Mouse (Mus musculus): ENCODE data around the gene Zfp646. TPM values are rescaled to one million over a fixed set of nuclear protein-coding genes. Genes with fewer than 3 reads are reported as not detected.

Gene Zfp646
- total and polyA plus RNA-seq, 2 experiments: 7.4 to 8.8 TPM

- Histone ChIP-seq H3K36me3 (ENCODE audit: control insufficient read depth, insufficient read depth, low read length) (peaks cover 3% of the 10 kb centered on the region; the same call in 1 of the 2 replicates), H3K79me2 (ENCODE audit: control insufficient read depth, insufficient read depth, low read length) (no peaks in the 10 kb centered on the region), H3K4me1 (ENCODE audit: control insufficient read depth, insufficient read depth, low read length) (peaks cover 9% of the 10 kb centered on the region; the same call in 1 of the 2 replicates), H3K4me3 (ENCODE audit: insufficient read depth, low read depth, low read length) (no peak overlapping the region), H3K27ac (replicated peaks; ENCODE audit: insufficient read depth, low read depth, low read length) (peak overlapping the region; percentile 66), H3K27me3 (ENCODE audit: control insufficient read depth, insufficient read depth, low read length) (no peaks in the 10 kb centered on the region), H3K9ac (ENCODE audit: low read depth, low read length) (no peak overlapping the region)
- DNase-seq (ENCODE audit: extremely low read depth, low read depth, low spot score): peak; percentile 61
- WGBS: 46% methylated on average over 6 of the region's 6 CpGs
- TF ChIP-seq POLR2A (IDR thresholded peaks at IDR 0.05; ENCODE audit: extremely low read depth, insufficient read depth, low read length) (no peak), CTCF (IDR thresholded peaks at IDR 0.05; ENCODE audit: low read depth, low read length) (no peak)
Measured at GRCm38 (mm10) chr7:127922451-127923275, 46.6 kb downstream of the Zfp646 start.

DNA sequence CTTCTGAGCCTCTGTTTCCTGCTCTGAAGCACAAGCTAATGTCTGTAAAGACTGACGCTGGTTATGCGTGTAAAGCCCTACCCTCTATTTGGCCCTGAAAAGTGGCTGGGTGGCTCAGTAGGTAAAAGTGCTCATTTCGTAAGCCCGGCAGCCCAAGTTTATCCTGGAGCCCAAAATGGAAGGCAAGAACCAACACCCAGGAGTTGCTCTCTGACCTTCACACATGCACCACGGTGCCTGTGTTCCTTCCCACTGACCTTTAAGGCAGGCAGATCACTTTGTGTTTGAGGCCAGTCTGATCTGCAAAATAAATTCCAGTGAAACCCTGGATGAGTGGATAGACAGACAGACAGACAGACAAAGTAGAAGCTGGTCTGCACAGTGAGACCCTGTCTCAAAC lies 47.7 kb downstream of the Zfp646 start:
- no peaks in the 10 kb centered on the region for H3K79me2 ChIP-seq (ENCODE audit: control insufficient read depth, insufficient read depth, low read length)
- no peaks in the 10 kb centered on the region for H3K27me3 ChIP-seq (ENCODE audit: control insufficient read depth, insufficient read depth, low read length)
- TF ChIP-seq CTCF (IDR thresholded peaks at IDR 0.05; ENCODE audit: low read depth, low read length) (no peak), POLR2A (IDR thresholded peaks at IDR 0.05; ENCODE audit: extremely low read depth, insufficient read depth, low read length) (no peak)
- 76% methylated on average over 5 of the region's 5 CpGs for WGBS
- no peak for DNase-seq (ENCODE audit: extremely low read depth, low read depth, low spot score)
- peaks cover 9% of the 10 kb centered on the region for H3K4me1 ChIP-seq (ENCODE audit: control insufficient read depth, insufficient read depth, low read length)
- peaks cover 3% of the 10 kb centered on the region; the same call in 1 of the 2 replicates for H3K36me3 ChIP-seq (ENCODE audit: control insufficient read depth, insufficient read depth, low read length)
- no peak overlapping the region for H3K4me3 ChIP-seq (ENCODE audit: insufficient read depth, low read depth, low read length)
- no peak overlapping the region for H3K9ac ChIP-seq (ENCODE audit: low read depth, low read length)
- H3K27ac ChIP-seq (replicated peaks; ENCODE audit: insufficient read depth, low read depth, low read length): no peak overlapping the region

- peaks cover 3% of the 10 kb centered on the region; the same call in 1 of the 2 replicates for H3K36me3 ChIP-seq (ENCODE audit: control insufficient read depth, insufficient read depth, low read length)
- no peaks in the 10 kb centered on the region for H3K79me2 ChIP-seq (ENCODE audit: control insufficient read depth, insufficient read depth, low read length)
- whole genome bisulfite sequencing: 65% methylated on average over 5 of the region's 5 CpGs
- no peak overlapping the region for H3K9ac ChIP-seq (ENCODE audit: low read depth, low read length)
- no peak for DNase-seq (ENCODE audit: extremely low read depth, low read depth, low spot score)
- peaks cover 17% of the 10 kb centered on the region for H3K4me1 ChIP-seq (ENCODE audit: control insufficient read depth, insufficient read depth, low read length)
- H3K27ac ChIP-seq (replicated peaks; ENCODE audit: insufficient read depth, low read depth, low read length): no peak overlapping the region
- H3K27me3 ChIP-seq (ENCODE audit: control insufficient read depth, insufficient read depth, low read length): no peaks in the 10 kb centered on the region
- H3K4me3 ChIP-seq (ENCODE audit: insufficient read depth, low read depth, low read length): no peak overlapping the region
- no peak for TF ChIP-seq POLR2A (IDR thresholded peaks at IDR 0.05; ENCODE audit: extremely low read depth, insufficient read depth, low read length)
- no peak for TF ChIP-seq CTCF (IDR thresholded peaks at IDR 0.05; ENCODE audit: low read depth, low read length)
Measured at GRCm38 (mm10) chr7:127925252-127925651, 49.2 kb downstream of the Zfp646 start.

DNA sequence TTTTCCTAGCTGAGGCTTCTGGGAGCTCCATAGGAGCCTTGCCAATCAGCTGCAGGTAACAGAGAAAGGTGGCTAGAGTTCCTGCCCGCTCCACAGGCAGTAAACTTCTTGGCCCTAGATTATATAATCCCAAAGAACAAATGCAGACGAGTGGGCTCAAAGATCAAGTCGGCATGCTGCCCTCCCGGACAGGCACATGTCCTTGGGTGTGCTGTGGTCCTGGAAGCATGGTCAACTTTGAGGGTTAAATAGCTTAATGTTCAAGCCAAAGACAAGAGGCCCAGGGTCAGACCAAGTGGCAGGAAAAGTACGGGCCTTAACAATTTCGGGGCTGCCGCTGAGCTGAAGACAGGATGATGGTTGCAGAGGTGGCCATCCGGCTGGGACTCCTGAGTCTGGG lies 50.0 kb downstream of the Zfp646 start:
- DNase-seq (ENCODE audit: extremely low read depth, low read depth, low spot score): no peak
- WGBS: 78% methylated on average over 8 of the region's 8 CpGs
- Histone ChIP-seq H3K79me2 (ENCODE audit: control insufficient read depth, insufficient read depth, low read length) (no peaks in the 10 kb centered on the region), H3K36me3 (ENCODE audit: control insufficient read depth, insufficient read depth, low read length) (peaks cover 3% of the 10 kb centered on the region; the same call in 1 of the 2 replicates), H3K27ac (replicated peaks; ENCODE audit: insufficient read depth, low read depth, low read length) (no peak overlapping the region), H3K27me3 (ENCODE audit: control insufficient read depth, insufficient read depth, low read length) (no peaks in the 10 kb centered on the region), H3K9ac (ENCODE audit: low read depth, low read length) (no peak overlapping the region), H3K4me3 (ENCODE audit: insufficient read depth, low read depth, low read length) (no peak overlapping the region), H3K4me1 (ENCODE audit: control insufficient read depth, insufficient read depth, low read length) (peaks cover 21% of the 10 kb centered on the region)
- TF ChIP-seq POLR2A (IDR thresholded peaks at IDR 0.05; ENCODE audit: extremely low read depth, insufficient read depth, low read length) (no peak), CTCF (IDR thresholded peaks at IDR 0.05; ENCODE audit: low read depth, low read length) (no peak)

DNA sequence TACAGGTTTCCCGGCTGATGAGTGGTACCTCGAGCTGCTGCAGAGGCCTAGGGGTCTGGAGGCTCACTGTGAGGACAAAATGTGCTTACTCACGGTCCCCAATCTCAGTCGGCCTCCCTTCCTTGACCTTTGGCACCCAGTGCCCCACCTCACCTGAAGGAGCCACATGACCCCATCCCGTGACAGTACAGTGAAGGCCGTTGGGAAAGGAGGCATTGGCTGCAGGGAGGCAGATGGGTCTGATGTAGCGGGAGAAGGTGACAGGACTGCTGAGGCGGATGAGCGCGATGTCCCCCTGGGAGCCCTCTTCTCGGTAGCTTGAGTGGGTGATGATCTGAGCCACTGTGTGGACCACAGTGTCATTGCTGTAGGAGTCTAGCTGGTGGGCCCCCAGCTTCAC lies 50.8 kb downstream of the Zfp646 start:
- TF ChIP-seq CTCF (IDR thresholded peaks at IDR 0.05; ENCODE audit: low read depth, low read length) (no peak), POLR2A (IDR thresholded peaks at IDR 0.05; ENCODE audit: extremely low read depth, insufficient read depth, low read length) (no peak)
- WGBS: 79% methylated on average over 11 of the region's 11 CpGs
- Histone ChIP-seq H3K9ac (ENCODE audit: low read depth, low read length) (no peak overlapping the region), H3K4me3 (ENCODE audit: insufficient read depth, low read depth, low read length) (no peak overlapping the region), H3K79me2 (ENCODE audit: control insufficient read depth, insufficient read depth, low read length) (no peaks in the 10 kb centered on the region), H3K27ac (replicated peaks; ENCODE audit: insufficient read depth, low read depth, low read length) (no peak overlapping the region), H3K27me3 (ENCODE audit: control insufficient read depth, insufficient read depth, low read length) (no peaks in the 10 kb centered on the region), H3K36me3 (ENCODE audit: control insufficient read depth, insufficient read depth, low read length) (peaks cover 3% of the 10 kb centered on the region; the same call in 1 of the 2 replicates), H3K4me1 (ENCODE audit: control insufficient read depth, insufficient read depth, low read length) (peaks cover 24% of the 10 kb centered on the region)
- DNase-seq (ENCODE audit: extremely low read depth, low read depth, low spot score): no peak

- Histone ChIP-seq H3K27ac (replicated peaks; ENCODE audit: insufficient read depth, low read depth, low read length) (no peak overlapping the region), H3K36me3 (ENCODE audit: control insufficient read depth, insufficient read depth, low read length) (peaks cover 3% of the 10 kb centered on the region; the same call in 1 of the 2 replicates), H3K9ac (ENCODE audit: low read depth, low read length) (no peak overlapping the region), H3K4me3 (ENCODE audit: insufficient read depth, low read depth, low read length) (no peak overlapping the region), H3K27me3 (ENCODE audit: control insufficient read depth, insufficient read depth, low read length) (no peaks in the 10 kb centered on the region), H3K79me2 (ENCODE audit: control insufficient read depth, insufficient read depth, low read length) (no peaks in the 10 kb centered on the region), H3K4me1 (ENCODE audit: control insufficient read depth, insufficient read depth, low read length) (peaks cover 21% of the 10 kb centered on the region)
- WGBS: 96% methylated on average over 11 of the region's 11 CpGs
- no peak for DNase-seq (ENCODE audit: extremely low read depth, low read depth, low spot score)
- TF ChIP-seq POLR2A (IDR thresholded peaks at IDR 0.05; ENCODE audit: extremely low read depth, insufficient read depth, low read length) (no peak), CTCF (IDR thresholded peaks at IDR 0.05; ENCODE audit: low read depth, low read length) (no peak)
Measured at GRCm38 (mm10) chr7:127927726-127928125, 51.7 kb downstream of the Zfp646 start.
